Mouse (Mus musculus): ENCODE data around the gene E130309D02Rik.

The E130309D02Rik gene

DNA sequence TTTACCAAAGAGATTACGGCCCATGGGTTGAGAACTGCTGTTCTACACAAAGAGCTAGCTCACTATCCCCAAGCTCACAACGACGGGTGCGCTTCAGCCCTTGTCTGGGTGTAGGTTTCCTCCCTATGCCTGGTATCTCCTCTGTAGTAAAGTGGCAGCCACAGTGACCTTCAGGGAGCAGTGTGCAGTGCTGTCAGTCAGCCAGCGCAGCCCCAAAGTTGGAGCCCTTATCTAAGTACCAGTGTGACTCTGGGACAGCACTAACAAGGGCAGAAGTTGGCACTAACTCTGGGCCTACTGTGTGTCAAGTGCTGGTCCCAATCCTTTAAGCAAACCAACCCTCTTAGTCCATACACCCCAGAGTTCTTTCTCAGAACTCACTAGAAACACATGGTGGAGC is 6.3 kb downstream of the E130309D02Rik start:
- DNase-seq, result no peak

DNA sequence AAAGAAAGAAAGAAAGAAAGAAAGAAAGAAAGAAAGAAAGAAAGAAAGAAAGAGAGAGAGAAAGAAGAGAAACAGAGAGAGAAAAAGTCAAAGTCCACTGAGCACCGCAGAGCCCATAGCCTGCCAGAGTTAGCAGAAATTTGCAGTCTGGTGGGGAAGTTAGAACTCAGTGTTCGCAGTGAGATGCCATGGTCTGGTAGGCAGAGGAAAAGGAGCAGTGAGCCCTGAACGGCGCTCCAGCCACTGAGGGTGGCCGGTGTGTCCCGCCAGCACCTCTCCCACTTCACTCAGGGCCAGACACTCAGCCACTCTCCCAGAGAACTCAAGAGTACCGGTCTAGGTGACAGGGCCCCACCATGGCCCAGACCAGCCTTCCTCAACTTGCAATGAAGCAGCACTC is 10.9 kb downstream of the E130309D02Rik start:
- DNase-seq, result no peak

DNA sequence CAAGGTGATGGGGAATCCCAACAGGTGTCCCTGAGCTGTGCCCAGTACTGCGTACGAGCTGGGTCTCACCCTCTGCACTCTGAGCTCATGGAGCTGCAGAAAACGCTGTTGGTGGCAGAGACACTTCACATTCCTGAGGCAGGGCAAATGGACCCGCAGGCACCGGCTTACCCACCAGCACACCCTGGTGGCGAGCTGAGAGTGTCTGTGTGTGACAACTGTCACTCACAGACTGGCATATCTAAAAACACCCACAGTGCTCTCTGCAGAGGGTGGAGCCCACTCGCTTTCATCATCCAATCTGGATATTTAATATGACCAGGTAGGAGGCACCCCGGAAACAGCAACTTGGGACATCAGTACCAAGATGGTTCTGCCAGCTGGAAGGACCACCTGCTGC is 13.9 kb downstream of the E130309D02Rik start:
- DNase-seq, result no peak

DNA sequence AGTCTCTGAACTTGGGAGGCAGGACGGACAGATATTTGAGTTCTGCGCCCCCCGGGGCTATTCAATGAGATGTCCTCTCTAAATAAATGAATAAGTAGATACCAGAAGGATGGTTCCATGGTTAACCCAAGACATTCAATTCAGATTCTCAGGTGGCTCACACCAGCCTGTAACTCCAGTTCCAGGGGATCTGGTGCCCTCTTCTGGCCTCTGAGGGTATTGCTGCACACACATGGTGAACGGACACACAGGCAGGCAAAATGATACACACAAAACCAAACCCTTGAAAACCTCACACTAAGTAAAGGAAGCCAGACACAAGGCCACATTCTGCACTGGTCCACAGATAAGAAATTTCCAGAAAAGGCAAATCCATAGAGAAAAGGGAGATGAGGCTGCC is 15.5 kb downstream of the E130309D02Rik start:
- peak; percentile 64 for DNase-seq

GRCm38 (mm10) chr5:143298391-143298790 is 16.8 kb downstream of the E130309D02Rik start:
- DNase-seq, result no peak

DNA sequence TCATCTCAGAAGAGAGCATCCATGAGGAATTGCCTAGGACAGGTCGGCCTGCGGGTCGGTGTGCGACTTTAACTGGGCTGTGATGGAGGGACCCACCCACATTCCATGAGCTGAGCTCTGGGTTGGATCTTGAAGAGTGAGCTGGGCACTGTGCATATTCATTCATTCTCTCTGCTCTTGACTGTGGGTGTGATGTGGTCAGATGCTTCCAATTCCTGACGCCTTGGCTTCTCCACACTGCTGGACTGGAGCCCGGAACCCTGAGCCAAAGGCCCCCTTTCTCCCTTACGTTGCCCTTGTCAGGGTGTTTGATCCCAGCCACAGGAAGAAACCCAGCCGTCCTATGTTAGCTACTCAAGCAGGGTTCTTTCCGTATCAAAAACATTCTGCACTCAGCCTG is 17.2 kb downstream of the E130309D02Rik start:
- no peak for DNase-seq

DNA sequence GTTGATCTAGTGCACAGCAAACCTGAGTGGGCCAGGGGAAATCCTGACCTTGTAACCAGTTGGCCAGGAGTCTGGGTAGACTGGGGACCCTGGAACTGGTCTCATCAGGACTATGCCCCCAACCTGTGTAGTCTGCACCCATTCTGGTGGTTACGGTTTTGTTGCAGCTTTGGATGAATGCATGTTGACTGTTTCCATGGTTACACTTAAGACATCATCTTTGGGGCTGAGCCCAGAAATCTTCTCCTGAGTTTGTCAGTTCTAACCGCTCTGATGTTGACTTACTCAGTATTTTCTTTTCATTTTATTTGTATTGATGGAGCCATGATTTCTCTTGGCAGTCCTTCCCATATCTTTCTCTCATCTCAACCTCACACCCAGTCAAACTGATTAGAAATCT is 19.8 kb downstream of the E130309D02Rik start:
- no peak for DNase-seq

- DNase-seq, result no peak
These were observed 20.3 kb downstream of the E130309D02Rik start for GRCm38 (mm10) chr5:143294862-143295261.

GRCm38 (mm10) chr5:143293404-143293803 is 21.8 kb downstream of the E130309D02Rik start, which contains the start of gene Zfp853:
TSS of gene Zfp853 (minus strand) at chr5:143293623.
- no peak for DNase-seq

DNA sequence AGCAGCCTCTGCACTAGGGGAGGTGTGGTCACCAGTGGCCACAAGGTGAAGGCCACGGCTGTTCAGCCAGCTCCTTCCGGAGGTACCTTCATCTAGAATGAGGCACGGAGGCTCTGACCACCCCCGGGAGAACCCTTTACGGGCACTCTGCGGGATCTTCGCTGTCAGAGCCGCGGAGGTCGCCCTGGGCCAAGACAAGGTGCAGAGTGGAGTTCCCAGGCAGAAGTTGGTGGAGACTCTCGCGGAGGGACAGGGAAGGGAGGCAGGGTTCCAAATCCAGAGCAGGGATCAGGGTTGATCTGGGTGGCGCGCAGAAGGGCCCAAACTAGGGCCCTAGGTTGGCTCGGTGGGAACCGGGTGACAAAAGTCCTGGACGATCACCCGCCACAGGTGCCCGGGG is 22.3 kb downstream of the E130309D02Rik start:
- DNase-seq, result no peak

DNA sequence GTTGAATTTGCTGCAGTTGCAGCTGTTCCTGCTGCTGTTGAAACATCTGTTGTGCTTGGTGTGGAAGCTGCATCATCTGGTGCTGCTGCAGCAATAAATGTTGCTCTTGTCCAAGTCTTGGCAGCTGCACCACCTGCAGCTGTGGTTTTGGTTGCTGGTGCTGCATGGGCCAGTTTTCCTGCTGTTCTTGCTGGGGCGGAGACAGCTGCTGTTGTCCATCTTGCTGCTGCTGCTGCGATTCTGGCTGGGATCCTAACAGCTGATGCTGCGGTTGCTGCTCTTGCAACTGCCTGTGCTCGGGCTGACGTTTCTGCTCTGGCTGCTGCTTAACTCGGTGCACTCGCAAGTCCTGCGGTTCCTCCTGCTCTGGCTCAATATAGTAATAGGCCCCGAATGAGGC is 25.9 kb downstream of the E130309D02Rik start:
- no peak for DNase-seq

DNA sequence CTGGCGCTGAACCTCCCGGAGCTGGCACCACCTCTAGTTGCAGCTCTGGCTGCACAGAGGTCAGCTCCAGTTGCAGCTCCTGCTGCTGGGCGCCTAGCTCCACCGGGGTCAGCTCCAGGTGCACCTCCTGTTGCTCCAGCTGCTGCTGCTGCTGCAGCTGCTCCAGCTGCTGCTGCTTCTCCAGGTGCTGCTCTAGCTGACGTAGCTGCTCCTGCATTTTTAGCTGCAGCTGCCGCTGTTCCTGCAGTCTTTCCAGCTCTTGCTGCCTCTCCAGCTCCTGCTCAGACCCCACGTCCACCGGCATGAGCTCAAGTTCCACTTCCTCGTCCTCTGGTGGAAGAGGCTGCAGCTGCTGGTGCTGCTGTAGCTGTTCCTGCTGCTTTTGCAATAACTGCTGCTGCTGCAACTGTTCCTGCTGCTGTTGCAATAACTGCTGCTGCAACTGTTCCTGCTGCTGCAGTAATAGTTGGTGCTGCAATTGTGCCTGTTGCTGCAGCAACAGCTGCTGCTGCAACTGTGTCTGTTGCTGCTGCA is 26.7 kb downstream of the E130309D02Rik start:
- no peak for DNase-seq

DNA sequence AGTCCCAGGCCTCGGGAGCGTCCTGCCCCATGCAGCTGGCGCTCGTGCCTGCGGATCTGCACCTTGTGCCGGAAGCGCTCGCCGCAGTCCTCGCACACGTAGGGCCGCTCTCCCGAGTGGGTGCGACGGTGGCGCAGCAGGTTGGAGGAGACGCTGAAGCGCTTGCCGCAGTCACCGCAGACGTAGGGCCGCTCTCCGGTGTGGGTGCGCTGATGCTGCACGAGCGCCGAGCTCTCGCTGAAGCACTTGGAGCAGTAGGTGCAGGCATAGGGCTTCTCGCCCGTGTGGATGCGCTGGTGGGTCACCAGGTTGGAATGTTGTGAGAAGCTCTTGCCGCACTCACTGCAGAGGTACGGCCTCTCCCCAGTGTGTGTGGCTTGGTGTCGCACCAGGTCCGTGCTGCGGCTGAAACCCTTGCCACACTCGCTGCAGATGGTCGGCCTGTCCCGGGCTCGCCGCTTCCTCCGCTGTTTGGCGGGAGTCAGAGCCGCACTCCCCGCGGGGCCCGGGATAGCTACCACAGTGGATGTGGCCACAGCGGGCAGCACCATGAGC is 27.3 kb downstream of the E130309D02Rik start:
- DNase-seq, result peak; percentile 46

GRCm38 (mm10) chr5:143284762-143285161 is 30.4 kb downstream of the E130309D02Rik start:
- DNase-seq, result no peak

GRCm38 (mm10) chr5:143279247-143279646 is 35.9 kb downstream of the E130309D02Rik start:
- DNase-seq, result no peak

- DNase-seq, result no peak
These were observed 39.4 kb downstream of the E130309D02Rik start for GRCm38 (mm10) chr5:143275761-143276160.

- no peak for DNase-seq
These were observed 42.4 kb downstream of the E130309D02Rik start for GRCm38 (mm10) chr5:143272540-143273330.

DNA sequence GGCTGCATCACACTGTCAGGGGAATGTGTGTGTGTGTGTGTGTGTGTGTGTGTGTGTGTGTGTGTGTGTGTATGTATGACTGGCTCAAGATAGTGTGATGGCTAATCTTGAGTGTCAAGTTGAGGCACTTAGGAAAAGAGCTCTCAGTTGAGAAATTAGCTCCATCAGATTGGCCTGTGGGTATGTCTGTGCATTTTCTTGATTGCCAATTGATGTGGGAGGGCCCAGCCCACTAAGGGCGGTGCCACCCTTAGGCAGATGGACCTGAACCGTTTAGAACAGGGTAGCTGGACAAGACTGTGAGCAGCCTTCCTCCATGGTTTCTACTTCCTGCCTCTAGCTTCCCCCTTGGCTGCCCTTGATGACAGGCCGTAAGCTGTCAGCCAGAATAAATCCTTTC is 43.1 kb downstream of the E130309D02Rik start:
- DNase-seq, result no peak

GRCm38 (mm10) chr5:143271642-143272041 is 43.5 kb downstream of the E130309D02Rik start:
- no peak for DNase-seq

GRCm38 (mm10) chr5:143270151-143270519 is 45.0 kb downstream of the E130309D02Rik start:
- DNase-seq, result no peak

DNA sequence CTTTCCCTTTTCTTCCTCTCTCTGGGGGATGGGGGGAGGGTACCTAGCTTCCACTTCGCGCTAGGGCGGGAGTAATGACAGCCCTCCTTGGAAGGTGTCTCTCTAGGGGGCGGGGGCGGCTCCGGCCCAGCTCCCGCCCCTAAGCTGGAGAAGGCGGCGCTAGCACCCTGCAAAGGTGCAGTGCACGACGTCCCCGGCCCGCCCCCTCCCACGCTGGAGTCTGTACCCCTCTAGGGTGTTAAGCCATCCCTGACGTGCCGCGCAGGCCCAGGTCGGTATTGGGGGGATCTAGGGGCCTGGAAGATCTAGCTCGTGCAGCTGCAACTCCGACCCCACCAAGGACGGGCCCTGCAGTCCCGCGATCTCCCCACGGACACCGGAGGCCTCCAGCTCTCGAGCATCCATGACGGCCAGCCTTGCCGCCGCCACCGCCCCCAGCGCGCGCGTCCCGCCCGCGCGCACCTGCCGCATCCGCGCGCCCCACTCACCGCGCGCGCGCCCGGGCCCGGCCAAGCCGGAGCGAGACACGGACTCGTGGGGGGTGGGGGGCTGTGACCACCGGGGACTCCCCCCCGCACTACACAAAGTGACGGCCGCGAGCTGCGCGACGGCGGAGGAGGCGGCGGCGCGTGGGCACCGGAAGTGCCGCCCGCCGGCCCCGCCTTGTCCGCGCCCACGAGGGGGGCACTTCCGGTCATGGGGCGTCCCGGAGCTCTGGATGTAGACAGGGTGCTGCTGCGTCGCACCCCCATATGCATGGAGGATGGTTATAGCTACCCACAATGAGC is 45.6 kb downstream of the E130309D02Rik start, which contains the start of gene Zfp316:
TSS of gene Zfp316 (minus strand) at position 660 of the 788 bp plus-strand sequence.
- DNase-seq, result peak; percentile 58

DNA sequence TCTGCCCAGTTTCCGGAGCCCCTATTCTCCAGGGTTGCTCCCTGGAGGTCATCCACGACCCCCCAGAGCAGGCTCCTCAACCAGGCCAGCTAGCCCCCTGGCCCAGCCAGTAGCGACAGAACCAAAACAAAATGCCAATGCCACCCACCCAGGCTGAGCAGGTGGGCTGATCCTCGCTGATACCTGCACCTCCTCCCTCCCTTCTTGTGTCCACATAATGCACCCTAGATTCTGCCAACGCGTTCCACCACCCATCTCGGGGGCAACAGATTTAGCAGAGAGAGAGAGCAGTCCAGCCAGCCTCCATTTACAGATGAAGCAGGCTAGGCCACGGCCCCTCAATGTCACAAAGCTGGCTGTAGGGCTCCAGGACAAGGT is 46.2 kb downstream of the E130309D02Rik start:
- no peak for DNase-seq

- no peak for DNase-seq
These were observed 48.4 kb downstream of the E130309D02Rik start for GRCm38 (mm10) chr5:143266794-143267193.

Data from thymus, postnatal 14 days (tissue).